Mouse (Mus musculus): ENCODE results near the gene Trpc1. TPM values are rescaled to one million over a fixed set of nuclear protein-coding genes. Genes with fewer than 3 reads are reported as not detected.

The Trpc1 gene
- 10.0 and 11.6 TPM in 2 replicates for polyA plus RNA-seq (2015; fragmentation: Nextera tagmentation; extraction: Ambion mirVana)

GRCm38 (mm10) chr9:95750037-95750511 lies at the start of gene Trpc1:
TSS of gene Trpc1 (minus strand) at chr9:95750375.

Other genes with a start within 250 kb of the Trpc1 start
- gene U2surp, start 238.4 kb downstream of the Trpc1 start, polyA plus RNA-seq (2015; fragmentation: Nextera tagmentation; extraction: Ambion mirVana), result 101 and 108 TPM in 2 replicates
- gene Paqr9, start 190.7 kb downstream of the Trpc1 start, polyA plus RNA-seq (2015; fragmentation: Nextera tagmentation; extraction: Ambion mirVana), result 9.6 and 10.2 TPM in 2 replicates
- gene Pcolce2, start 112.8 kb downstream of the Trpc1 start, polyA plus RNA-seq (2015; fragmentation: Nextera tagmentation; extraction: Ambion mirVana), result 2.9 and 4.0 TPM in 2 replicates
- 1.9 and 2.0 TPM in 2 replicates for gene Pls1, start 94.9 kb upstream of the Trpc1 start, polyA plus RNA-seq (2015; fragmentation: Nextera tagmentation; extraction: Ambion mirVana)
- gene Atr, start 107.2 kb upstream of the Trpc1 start, polyA plus RNA-seq (2015; fragmentation: Nextera tagmentation; extraction: Ambion mirVana), result 7.8 and 9.1 TPM in 2 replicates
- 13.5 and 13.7 TPM in 2 replicates for gene Xrn1, start 204.4 kb upstream of the Trpc1 start, polyA plus RNA-seq (2015; fragmentation: Nextera tagmentation; extraction: Ambion mirVana)